Mouse (Mus musculus) heart, embryonic 13.5 days (tissue): Measurements from ENCODE around the gene Foxd3. TPM values are rescaled to one million over a fixed set of nuclear protein-coding genes. Genes with fewer than 3 reads are reported as not detected.
"Not testable (repeated sequence)": the region's sequence is repeated elsewhere in the genome, so short reads cannot be mapped to it uniquely, and the experiment has no call there.

Source experiments
- ATAC-seq: fragments of 200-750 bp; cut with Nextera tagmentation; 2 replicates; pipeline ENCODE4 v1.8.0; 2017; ENCODE audit warnings: moderate TSS enrichment; ENCODE audit not compliant: insufficient number of reproducible peaks, low FRiP score, low TSS enrichment; ENCODE audit errors: extremely low read depth
- H3K27ac ChIP-seq: fragments of 300-500 bp; sonication (generic); replicated peaks from 2 replicates; pipeline ENCODE4 v1.5.1; 2015; ENCODE audit warnings: moderate library complexity, mild to moderate bottlenecking, inconsistent platforms
- H3K27me3 ChIP-seq: fragments of 300-500 bp; sonication (generic); replicated peaks from 2 replicates; pipeline ENCODE4 v1.6.1; 2015; ENCODE audit warnings: mild to moderate bottlenecking, inconsistent platforms
- H3K36me3 ChIP-seq: fragments of 300-500 bp; sonication (generic); 2 replicates; pipeline ENCODE4 v1.6.1; 2015; ENCODE audit warnings: mild to moderate bottlenecking, inconsistent platforms
- H3K4me1 ChIP-seq: fragments of 300-500 bp; sonication (generic); 2 replicates; pipeline ENCODE4 v1.6.1; 2015; ENCODE audit warnings: inconsistent platforms
- H3K4me2 ChIP-seq: fragments of 300-500 bp; sonication (generic); 2 replicates; pipeline ENCODE4 v1.6.1; 2015; ENCODE audit warnings: inconsistent platforms, mild to moderate bottlenecking, moderate library complexity
- H3K4me3 ChIP-seq: fragments of 300-500 bp; sonication (generic); 2 replicates; pipeline ENCODE4 v1.5.1; 2015; ENCODE audit warnings: moderate library complexity, mild to moderate bottlenecking, inconsistent platforms
- H3K9ac ChIP-seq: fragments of 300-500 bp; sonication (generic); 2 replicates; pipeline ENCODE4 v1.6.1; 2015; ENCODE audit warnings: inconsistent platforms, mild to moderate bottlenecking, moderate library complexity
- H3K9me3 ChIP-seq: fragments of 300-500 bp; sonication (generic); 2 replicates; pipeline ENCODE4 v1.6.1; 2016; ENCODE audit warnings: inconsistent platforms
- WGBS: fragments of 180-500 bp; shearing (Covaris S2); methylation state at CpG from one replicate; pipeline ENCODE4 v1.1.7; 2015; ENCODE audit warnings: mixed read lengths; 5-methylcytosine and 5-hydroxymethylcytosine counted together
- polyA plus RNA-seq: library from polyadenylated mRNA; unstranded; fragments of >200 nt; fragmentation: Nextera tagmentation; extraction: Ambion mirVana; gene quantifications from 2 replicates; pipeline ENCODE4 v1.2.1, GENCODE M21; 2015

Gene Foxd3
- polyA plus RNA-seq: not detected in 2 replicates

DNA sequence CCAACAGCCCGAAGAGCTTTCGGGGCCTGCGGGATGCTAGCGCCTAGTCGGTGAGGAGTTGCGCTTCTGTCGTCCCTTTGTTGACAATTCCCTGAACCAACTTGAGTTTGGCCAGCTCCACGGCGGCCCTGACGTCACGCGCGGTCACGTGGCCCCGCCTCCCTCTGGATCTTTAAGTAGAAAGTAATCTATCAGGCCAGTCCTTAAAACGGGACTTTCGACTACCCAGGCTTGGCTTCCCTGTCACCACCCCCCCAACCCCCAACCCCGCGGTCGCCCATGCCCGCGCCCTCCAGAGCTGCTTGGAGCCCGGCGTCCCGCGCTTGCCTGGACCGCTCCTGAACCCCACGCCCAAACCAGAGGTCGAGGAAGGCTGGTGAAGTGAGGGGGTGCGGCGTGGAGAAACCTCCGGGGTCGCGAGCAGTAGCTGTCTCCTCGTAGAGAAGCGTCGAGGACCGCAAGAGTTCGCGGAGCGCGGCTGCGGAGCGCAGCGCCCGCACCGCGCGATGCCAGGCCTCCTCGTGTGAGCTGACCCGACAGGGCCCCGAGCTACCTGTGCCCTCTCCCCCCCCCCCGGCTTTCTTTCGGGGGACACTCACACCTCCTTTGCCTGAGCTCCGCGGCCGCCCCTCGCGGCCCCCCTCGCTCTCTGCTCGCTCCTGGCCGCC is at the start of gene Foxd3:
Gene Foxd3 (plus strand): TSS at position 363 of the 668 bp plus-strand sequence.
- no peak for ATAC-seq
- under 1% methylated on average over 59 of the region's 62 CpGs for whole genome bisulfite sequencing

DNA sequence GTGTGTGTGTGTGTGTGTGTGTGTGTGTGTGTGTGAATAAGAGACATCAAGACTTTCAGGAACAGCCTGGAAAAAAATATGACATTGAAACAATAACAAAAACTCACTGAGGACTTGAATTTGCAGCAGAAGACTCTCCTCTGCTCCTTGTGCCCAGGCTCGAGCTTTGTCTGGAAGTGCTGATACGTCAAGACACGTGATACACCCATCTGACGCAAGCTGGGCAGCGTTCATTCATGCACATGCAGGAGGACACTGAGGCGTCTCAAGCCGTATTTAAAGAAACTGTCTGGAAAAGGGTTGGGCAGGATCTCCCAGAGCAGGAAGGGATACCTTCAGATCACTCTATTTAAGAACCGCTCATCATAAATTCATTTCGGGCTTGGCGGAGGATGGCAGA is 43.9 kb upstream of the Foxd3 start:
- peaks cover 16% of the 10 kb centered on the region for H3K4me1 ChIP-seq
- H3K9ac ChIP-seq: no peak overlapping the region
- H3K9me3 ChIP-seq: no peaks in the 10 kb centered on the region
- WGBS: 87% methylated on average over 10 of the region's 10 CpGs
- H3K27me3 ChIP-seq: no peaks in the 10 kb centered on the region
- H3K4me3 ChIP-seq: no peak overlapping the region
- H3K4me2 ChIP-seq: no peak overlapping the region
- no peak overlapping the region for H3K27ac ChIP-seq
- no peaks in the 10 kb centered on the region for H3K36me3 ChIP-seq
- no peak for ATAC-seq

More for the DNA sequence above, at the start of gene Foxd3:
- Histone ChIP-seq H3K4me2 (peak within 1 kb of the TSS; percentile 65), H3K36me3 (no peaks in the 10 kb centered on the region), H3K4me1 (peaks cover 42% of the 10 kb centered on the region), H3K4me3 (peak within 1 kb of the TSS; percentile 47), H3K9me3 (no peaks in the 10 kb centered on the region), H3K27me3 (peaks cover 98% of the 10 kb centered on the region), H3K9ac (no peak within 1 kb of the TSS), H3K27ac (no peak within 1 kb of the TSS)

DNA sequence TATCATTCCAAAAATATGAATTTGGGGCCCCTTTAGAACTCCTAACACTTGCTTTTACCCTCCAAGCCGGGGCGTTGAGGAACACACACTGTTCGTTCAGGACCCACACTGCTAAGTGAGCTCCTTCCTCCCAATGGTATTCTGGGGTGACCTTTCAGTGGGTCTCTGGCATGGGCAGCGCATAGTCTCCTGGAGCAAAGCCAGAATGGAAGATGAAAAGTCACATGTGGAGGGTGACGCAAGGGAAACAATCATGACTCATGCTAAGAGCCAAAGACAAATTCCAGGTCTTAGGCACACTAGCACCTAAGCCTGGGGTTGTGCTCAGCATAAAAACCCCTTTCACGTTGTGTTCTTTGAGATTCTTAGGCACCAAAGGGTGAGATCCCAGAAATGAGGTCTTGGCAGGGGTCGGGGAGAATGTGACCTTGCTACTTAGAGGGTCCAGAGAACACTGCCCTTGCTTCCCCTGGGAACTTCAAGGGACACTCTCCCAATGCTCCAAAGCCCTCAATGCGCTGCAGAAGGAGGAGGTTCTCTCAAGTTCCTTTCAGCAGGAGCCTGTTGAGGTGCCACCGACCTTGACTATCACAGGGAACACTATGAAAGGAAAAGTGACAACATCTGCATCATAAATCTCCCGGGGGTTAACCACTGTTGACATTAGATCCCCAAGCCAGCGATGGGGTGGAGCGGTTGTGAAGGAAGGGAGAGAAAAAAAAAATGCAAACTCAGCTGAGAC is 43.3 kb upstream of the Foxd3 start:
- no peak overlapping the region for H3K9ac ChIP-seq
- no peak overlapping the region for H3K4me2 ChIP-seq
- H3K36me3 ChIP-seq: no peaks in the 10 kb centered on the region
- H3K27me3 ChIP-seq: no peaks in the 10 kb centered on the region
- no peak for ATAC-seq
- H3K4me1 ChIP-seq: peaks cover 16% of the 10 kb centered on the region
- H3K4me3 ChIP-seq: no peak overlapping the region
- no peaks in the 10 kb centered on the region for H3K9me3 ChIP-seq
- H3K27ac ChIP-seq: no peak overlapping the region
- 58% methylated on average over 12 of the region's 12 CpGs for WGBS

DNA sequence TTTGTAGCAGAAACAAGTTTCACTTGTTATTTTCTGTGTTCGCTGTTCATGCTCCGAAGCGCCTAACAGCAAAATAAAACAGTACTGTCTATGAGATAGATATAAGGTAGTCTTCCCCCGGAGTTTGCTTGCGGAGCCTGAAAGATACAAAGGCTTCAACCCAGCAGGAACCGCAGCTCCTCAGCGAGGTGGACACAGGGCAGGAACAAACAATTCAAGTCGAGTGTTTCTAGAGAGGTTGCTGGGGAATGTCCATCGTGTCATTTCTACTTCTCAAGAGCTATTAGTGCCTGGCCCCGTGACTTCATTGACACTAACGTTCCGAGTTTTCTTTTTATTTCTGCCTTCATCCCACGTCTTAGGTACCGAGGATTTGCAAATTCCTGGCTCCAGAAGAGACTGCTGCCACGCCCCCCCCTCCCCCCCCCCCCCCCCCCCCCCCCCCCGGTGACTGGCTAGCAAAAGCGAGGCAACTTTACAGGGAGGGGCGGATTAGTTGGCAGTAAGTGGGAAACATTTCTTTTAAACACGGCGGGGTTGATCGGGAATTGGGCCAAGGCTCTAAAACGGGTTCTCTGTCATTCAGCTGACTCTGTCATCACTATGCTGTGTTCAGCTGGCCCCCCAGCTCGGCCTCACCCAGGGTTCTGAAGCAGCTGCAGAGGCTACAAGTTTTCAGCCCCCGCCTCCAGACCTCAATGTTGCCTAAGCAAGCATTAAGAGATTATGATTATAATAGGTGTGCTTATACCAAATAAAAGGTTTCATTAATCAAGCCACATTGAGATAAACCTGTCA is 29.9 kb upstream of the Foxd3 start:
- peaks cover 13% of the 10 kb centered on the region for H3K4me1 ChIP-seq
- no peaks in the 10 kb centered on the region for H3K36me3 ChIP-seq
- H3K27me3 ChIP-seq: peaks cover 13% of the 10 kb centered on the region; the same call in 1 of the 2 replicates
- peak overlapping the region; percentile 44 for H3K4me3 ChIP-seq
- ATAC-seq: no peak
- 0 out of 2 replicates have a peak overlapping the region, but pooled peaks have one; percentile 54 for H3K9ac ChIP-seq
- peaks cover 3% of the 10 kb centered on the region; the same call in 1 of the 2 replicates for H3K9me3 ChIP-seq
- peak overlapping the region; percentile 69 for H3K4me2 ChIP-seq
- H3K27ac ChIP-seq: no peak overlapping the region; the same call in 1 of the 2 replicates
- 10% methylated on average over 21 of the region's 24 CpGs for WGBS

DNA sequence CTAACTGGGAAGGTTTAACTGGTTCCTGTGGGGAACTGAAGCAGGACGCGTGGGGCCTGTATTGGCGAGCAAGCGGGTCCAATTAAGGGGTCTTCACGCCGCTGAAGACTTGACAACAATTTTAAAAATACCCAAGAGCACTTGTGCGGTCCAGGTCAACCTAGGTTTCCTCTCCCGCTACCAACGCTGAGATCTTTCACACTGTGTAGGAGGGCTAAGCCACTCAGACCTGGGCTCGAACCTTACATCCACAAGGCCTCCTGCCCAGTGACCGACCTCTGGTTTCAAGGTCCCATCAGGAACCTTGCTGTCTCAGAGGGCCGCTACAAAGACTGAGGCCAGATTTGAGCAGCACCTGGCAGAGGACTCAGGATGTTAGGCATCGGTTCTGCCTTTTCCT is 29.0 kb upstream of the Foxd3 start:
- Histone ChIP-seq H3K9ac (no peak overlapping the region), H3K9me3 (peaks cover 3% of the 10 kb centered on the region; the same call in 1 of the 2 replicates), H3K4me3 (no peak overlapping the region), H3K27ac (no peak overlapping the region), H3K27me3 (peaks cover 13% of the 10 kb centered on the region; the same call in 1 of the 2 replicates), H3K4me2 (no peak overlapping the region), H3K4me1 (peaks cover 13% of the 10 kb centered on the region), H3K36me3 (no peaks in the 10 kb centered on the region)
- 69% methylated on average over 13 of the region's 13 CpGs for WGBS
- no peak for ATAC-seq

DNA sequence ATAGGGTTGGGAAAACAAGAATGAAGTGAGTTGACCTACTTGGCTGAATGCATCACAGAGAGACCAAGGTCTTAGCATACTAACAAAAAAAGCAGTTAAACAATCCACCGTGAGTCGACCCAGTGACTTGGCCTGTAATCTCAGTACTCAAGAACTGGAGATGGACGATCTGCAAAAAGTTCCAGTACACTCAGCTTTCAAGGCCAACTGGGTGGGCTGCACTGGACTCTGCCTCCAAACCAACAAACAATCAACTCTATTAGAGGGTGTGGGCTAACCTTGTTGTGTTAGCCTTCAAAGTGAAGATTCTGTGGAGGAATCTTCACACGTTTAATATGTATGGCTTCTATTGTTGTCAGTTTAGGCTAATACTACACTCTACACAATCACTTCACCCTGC is 20.1 kb upstream of the Foxd3 start:
- H3K36me3 ChIP-seq: no peaks in the 10 kb centered on the region
- no peaks in the 10 kb centered on the region for H3K4me1 ChIP-seq
- H3K27ac ChIP-seq: no peak overlapping the region
- H3K9ac ChIP-seq: no peak overlapping the region
- no peak overlapping the region for H3K4me3 ChIP-seq
- no peak for ATAC-seq
- H3K9me3 ChIP-seq: no peaks in the 10 kb centered on the region
- WGBS: 71% methylated on average over 4 of the region's 4 CpGs
- no peak overlapping the region for H3K4me2 ChIP-seq
- H3K27me3 ChIP-seq: 0 out of 2 replicates have a peak, but pooled peaks cover 4% of the 10 kb centered on the region

DNA sequence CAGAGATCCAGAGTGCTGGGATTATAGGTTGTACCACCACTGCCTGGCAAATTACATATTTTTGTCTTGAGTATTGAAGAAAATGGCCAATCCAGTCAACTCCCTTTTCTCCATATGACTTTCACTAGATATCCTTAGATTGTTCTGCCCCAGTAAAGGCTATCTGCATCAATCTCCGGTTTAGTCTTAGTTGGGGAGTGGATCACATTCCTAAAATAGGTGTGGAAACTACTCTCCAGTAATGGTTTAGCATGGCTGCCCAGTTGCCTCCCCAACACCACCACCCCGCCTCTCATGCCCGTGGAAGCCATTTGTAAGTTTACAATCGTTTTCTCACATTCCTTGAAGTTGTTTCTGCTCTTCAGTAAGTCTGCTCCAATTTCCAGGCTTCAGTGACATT is 19.4 kb upstream of the Foxd3 start:
- Histone ChIP-seq H3K27ac (no peak overlapping the region), H3K4me2 (no peak overlapping the region), H3K27me3 (0 out of 2 replicates have a peak, but pooled peaks cover 8% of the 10 kb centered on the region), H3K4me3 (no peak overlapping the region), H3K4me1 (no peaks in the 10 kb centered on the region), H3K9ac (no peak overlapping the region), H3K36me3 (no peaks in the 10 kb centered on the region), H3K9me3 (no peaks in the 10 kb centered on the region)
- WGBS: 73% methylated on average over 4 of the region's 4 CpGs
- ATAC-seq: no peak

DNA sequence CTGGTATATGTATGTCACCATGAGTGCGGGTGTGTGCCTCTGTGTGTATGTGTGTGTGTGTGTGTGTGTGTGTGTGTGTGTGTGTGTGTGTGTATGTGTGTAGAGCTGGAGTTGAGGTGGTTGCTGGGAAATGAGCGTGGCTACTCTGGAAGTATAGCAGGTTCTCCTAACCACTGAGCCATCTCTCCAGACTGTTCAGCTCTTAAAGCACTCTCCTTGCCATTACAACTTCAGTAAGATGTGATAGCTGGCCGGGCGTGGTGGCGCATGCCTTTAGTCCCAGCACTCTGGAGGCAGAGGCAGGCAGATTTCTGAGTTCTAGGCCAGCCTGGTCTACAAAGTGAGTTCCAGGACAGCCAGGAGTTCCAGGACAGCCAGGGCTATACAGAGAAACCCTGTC is 15.5 kb upstream of the Foxd3 start:
- H3K4me2 ChIP-seq, H3K9me3 ChIP-seq, H3K9ac ChIP-seq, H3K36me3 ChIP-seq, H3K4me1 ChIP-seq, H3K27ac ChIP-seq, H3K4me3 ChIP-seq, ATAC-seq: not testable (repeated sequence)
- WGBS: 92% methylated on average over 4 of the region's 5 CpGs
- H3K27me3 ChIP-seq: peaks cover 25% of the 10 kb centered on the region

DNA sequence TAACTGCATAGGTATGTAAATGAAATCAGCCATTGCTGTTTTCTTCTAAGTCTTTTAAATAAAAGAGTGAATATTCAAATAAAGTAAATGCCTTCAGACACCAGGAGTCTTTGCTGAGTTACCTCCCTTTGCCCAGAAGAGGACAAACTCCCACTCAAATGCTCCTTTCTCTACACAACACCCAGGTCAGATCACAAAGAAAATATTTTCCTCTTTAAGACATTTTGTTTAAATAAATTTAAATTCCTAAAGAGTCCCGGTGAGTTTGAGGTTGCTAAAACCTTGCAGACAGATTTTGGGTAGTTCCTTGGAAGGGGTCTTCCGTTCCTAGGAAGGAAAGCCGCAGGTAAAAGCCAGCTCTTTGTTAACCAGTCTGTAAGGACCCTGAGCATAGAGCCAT is 14.2 kb upstream of the Foxd3 start:
- no peak for ATAC-seq
- Histone ChIP-seq H3K4me1 (no peaks in the 10 kb centered on the region), H3K27me3 (peaks cover 35% of the 10 kb centered on the region), H3K4me3 (no peak overlapping the region), H3K27ac (no peak overlapping the region), H3K4me2 (no peak overlapping the region), H3K36me3 (no peaks in the 10 kb centered on the region), H3K9ac (no peak overlapping the region), H3K9me3 (no peaks in the 10 kb centered on the region)
- 28% methylated on average over 3 of the region's 3 CpGs for WGBS

DNA sequence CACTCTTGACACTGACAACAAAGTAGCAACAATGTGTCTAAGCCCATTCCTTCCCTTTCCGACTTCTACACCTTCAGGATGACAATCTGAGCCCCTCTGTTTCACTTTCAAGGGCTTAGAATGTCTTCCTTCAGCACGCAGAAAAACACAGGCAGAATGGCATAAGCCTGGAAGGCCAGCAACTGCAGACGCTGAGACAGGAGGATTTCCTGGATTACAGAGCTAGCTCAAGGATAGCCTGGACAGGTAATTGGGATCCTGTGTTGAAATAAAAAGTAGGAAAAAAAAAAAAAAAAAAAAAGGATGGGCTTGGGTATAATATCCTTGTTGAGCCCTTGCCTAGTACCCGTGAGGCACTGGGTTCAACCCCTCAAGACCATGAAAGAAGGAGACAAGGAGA is 10.5 kb upstream of the Foxd3 start:
- no peak overlapping the region for H3K27ac ChIP-seq
- no peaks in the 10 kb centered on the region for H3K36me3 ChIP-seq
- H3K4me2 ChIP-seq: no peak overlapping the region
- H3K9ac ChIP-seq: no peak overlapping the region
- peaks cover 67% of the 10 kb centered on the region for H3K27me3 ChIP-seq
- no peak for ATAC-seq
- H3K4me1 ChIP-seq: peaks cover 6% of the 10 kb centered on the region
- H3K9me3 ChIP-seq: no peaks in the 10 kb centered on the region
- no peak overlapping the region for H3K4me3 ChIP-seq
- 80% methylated on average over 4 of the region's 4 CpGs for WGBS
